Mouse (Mus musculus): ENCODE measurements around the gene Leng8. TPM values are rescaled to one million over a fixed set of nuclear protein-coding genes. Genes with fewer than 3 reads are reported as not detected.

Gene Leng8
- total and polyA plus RNA-seq, 3 experiments: 23.2 to 46.6 (median 33.5) TPM

DNA sequence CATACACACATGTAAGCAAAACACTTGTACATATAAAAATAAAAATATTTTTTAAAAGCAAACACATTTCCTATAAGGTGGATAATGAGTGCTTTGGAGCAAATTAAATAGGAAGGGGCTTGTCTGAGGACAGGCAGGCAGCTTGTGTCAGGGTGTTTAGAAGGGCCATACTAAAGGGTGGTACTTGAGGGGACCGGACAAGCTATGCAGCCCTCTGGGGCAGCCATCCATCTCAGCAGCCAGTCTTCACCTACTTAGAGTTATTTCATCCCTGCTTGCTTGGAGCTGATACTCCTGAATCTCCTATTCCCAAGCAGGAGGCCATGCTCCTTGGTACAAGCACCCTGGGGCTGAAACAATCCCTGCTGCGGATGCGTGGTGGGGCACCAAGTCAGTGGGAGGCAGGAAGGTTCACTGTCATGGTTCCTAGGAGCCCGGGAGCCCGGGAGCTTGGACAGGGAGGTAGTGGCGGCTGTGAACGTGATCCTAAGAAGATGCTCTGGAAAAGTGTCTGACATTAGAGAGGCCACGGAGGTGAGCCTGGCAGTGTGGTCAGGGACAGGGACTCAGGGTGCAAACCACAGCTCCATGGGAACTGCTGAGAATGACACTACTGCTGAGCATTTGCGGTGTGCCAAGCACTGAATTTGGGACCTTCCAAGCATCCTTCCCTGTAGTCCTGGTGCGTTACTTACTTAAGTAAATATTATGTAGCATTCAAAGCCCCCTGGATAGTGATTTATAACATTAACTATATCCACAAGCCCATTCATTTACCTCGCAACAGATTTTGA lies 9.7 kb upstream of the Leng8 start:
- Histone ChIP-seq H3K27ac (ENCODE audit: insufficient read depth, low read depth) (no peak overlapping the region), H3K4me1 (ENCODE audit: control insufficient read depth in 1 of 2, insufficient read depth in 2 of 2) (no peaks in the 10 kb centered on the region), H3K79me2 (replicated peaks; ENCODE audit: control insufficient read depth, extremely low read depth, insufficient read depth, poor library complexity, severe bottlenecking) (no peaks in the 10 kb centered on the region), H3K27me3 (replicated peaks) (no peaks in the 10 kb centered on the region), H3K9ac (ENCODE audit: insufficient read depth, low read depth) (no peak overlapping the region), H3K9me3 (replicated peaks; ENCODE audit: low read length) (no peaks in the 10 kb centered on the region), H3K4me3 (replicated peaks in 1 of 3; ENCODE audit: low read depth in 2 of 3, low read length in 2 of 3, poor library complexity in 1 of 3) (no peak overlapping the region), H3K36me3 (replicated peaks in 1 of 2; ENCODE audit: control insufficient read depth in 1 of 2, insufficient read depth in 1 of 2, low read length in 1 of 2) (peaks cover 0 to 28% of the 10 kb centered on the region in 2 experiments), H3K4me2 (ENCODE audit: insufficient read depth, low read depth, poor library complexity, severe bottlenecking) (no peak overlapping the region)
- no peak for DNase-seq (ENCODE audit: extremely low read depth)
- TF ChIP-seq CHD1 (IDR thresholded peaks at IDR 0.05; ENCODE audit: low read depth, low read length): no peak
- no peak for TF ChIP-seq UBTF (IDR thresholded peaks at IDR 0.05; ENCODE audit: low read depth, low read length)
- TF ChIP-seq TCF12 (IDR thresholded peaks at IDR 0.05; ENCODE audit: low read depth, low read length): no peak
- no peak for TF ChIP-seq NELFE (IDR thresholded peaks at IDR 0.05; ENCODE audit: low read depth, low read length)
- no peak for TF ChIP-seq SMC3 (IDR thresholded peaks at IDR 0.05; ENCODE audit: low read depth, low read length)
- no peak for TF ChIP-seq ETS1 (conservative IDR thresholded peaks at IDR 0.05; ENCODE audit: low read depth, low read length)
- no peak for TF ChIP-seq BHLHE40 (IDR thresholded peaks at IDR 0.05; ENCODE audit: low read depth, low read length)
- TF ChIP-seq RCOR1 (conservative IDR thresholded peaks at IDR 0.05; ENCODE audit: low read depth, low read length): no peak
- TF ChIP-seq CTCF (conservative IDR thresholded peaks at IDR 0.05 in 1 of 2, IDR thresholded peaks at IDR 0.05 in 1 of 2; ENCODE audit: low read depth in 2 of 2, low read length in 2 of 2): no peak
- no peak for TF ChIP-seq ZMIZ1 (IDR thresholded peaks at IDR 0.05; ENCODE audit: low read depth, low read length)
- TF ChIP-seq JUN (IDR thresholded peaks at IDR 0.05; ENCODE audit: insufficient read depth, low read depth, low read length): no peak
- in situ Hi-C loops (cut with MboI; ENCODE audit: low pct_ligation_motif_present, low pct_unique_long_range_greater_than_20kb, low sequenced_read_pairs): loop anchor here (10.0 kb wide), 2 partner anchors 298 to 388 kb away; partner anchors contain the start of gene Tnnt1
- dilution Hi-C loops (cut with MboI; ENCODE audit: extremely low pct_ligation_motif_present, extremely low pct_unique_long_range_greater_than_20kb, low sequenced_read_pairs): no loop called here

DNA sequence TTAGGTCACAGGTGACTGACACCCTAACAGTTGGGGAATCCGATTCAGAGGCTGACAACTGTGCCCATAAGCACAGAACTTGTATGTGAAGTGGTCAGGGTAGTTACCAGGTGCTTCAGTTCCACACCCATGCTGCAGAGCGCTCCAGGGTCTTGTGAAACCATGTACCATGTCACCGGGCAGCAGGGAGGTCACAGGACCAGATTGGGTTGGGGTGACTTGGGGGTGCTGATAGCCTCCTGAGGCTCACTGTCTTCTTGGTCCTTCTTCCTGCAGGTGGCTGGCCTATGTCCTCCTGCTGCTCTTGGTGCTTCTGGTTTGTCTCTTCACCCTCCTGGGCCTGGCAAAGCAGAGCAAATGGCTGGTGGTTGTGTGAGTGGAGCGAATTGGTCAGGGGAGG lies 8.9 kb upstream of the Leng8 start:
- no peaks in the 10 kb centered on the region for H3K27me3 ChIP-seq (replicated peaks)
- dilution Hi-C loops (cut with MboI; ENCODE audit: extremely low pct_ligation_motif_present, extremely low pct_unique_long_range_greater_than_20kb, low sequenced_read_pairs) (no loop called here), in situ Hi-C loops (cut with MboI; ENCODE audit: low pct_ligation_motif_present, low pct_unique_long_range_greater_than_20kb, low sequenced_read_pairs) (loop anchor here (10.0 kb wide), 2 partner anchors 297 to 387 kb away; partner anchors contain the start of gene Tnnt1)
- no peak overlapping the region for H3K4me2 ChIP-seq (ENCODE audit: insufficient read depth, low read depth, poor library complexity, severe bottlenecking)
- no peak overlapping the region for H3K27ac ChIP-seq (ENCODE audit: insufficient read depth, low read depth)
- peaks cover 0 to 2% of the 10 kb centered on the region in 2 experiments; a peak in 1 of 4 replicates for H3K4me1 ChIP-seq (ENCODE audit: control insufficient read depth in 1 of 2, insufficient read depth in 2 of 2)
- H3K79me2 ChIP-seq (replicated peaks; ENCODE audit: control insufficient read depth, extremely low read depth, insufficient read depth, poor library complexity, severe bottlenecking): no peaks in the 10 kb centered on the region
- no peaks in the 10 kb centered on the region for H3K9me3 ChIP-seq (replicated peaks; ENCODE audit: low read length)
- peaks cover 0 to 36% of the 10 kb centered on the region in 2 experiments for H3K36me3 ChIP-seq (replicated peaks in 1 of 2; ENCODE audit: control insufficient read depth in 1 of 2, insufficient read depth in 1 of 2, low read length in 1 of 2)
- TF ChIP-seq RAD21 (IDR thresholded peaks at IDR 0.05; ENCODE audit: low read depth, low read length) (no peak), POLR2A (IDR thresholded peaks at IDR 0.05; ENCODE audit: low read depth, low read length) (no peak), RCOR1 (conservative IDR thresholded peaks at IDR 0.05; ENCODE audit: low read depth, low read length) (no peak)
- no peak for DNase-seq (ENCODE audit: extremely low read depth)
- no peak overlapping the region for H3K4me3 ChIP-seq (replicated peaks in 1 of 3; ENCODE audit: low read depth in 2 of 3, low read length in 2 of 3, poor library complexity in 1 of 3)
- no peak overlapping the region for H3K9ac ChIP-seq (ENCODE audit: insufficient read depth, low read depth)
